Mouse (Mus musculus) C2C12 (cell line): ENCODE measurements around the gene Mfsd4b1. TPM values are rescaled to one million over a fixed set of nuclear protein-coding genes. Genes with fewer than 3 reads are reported as not detected.

Experiments used
- H3K27me3 ChIP-seq: one replicate; pipeline ENCODE4 v1.6.1; 2011; ENCODE audit not compliant: control insufficient read depth, insufficient read depth, insufficient read length
- H3K36me3 ChIP-seq: one replicate; pipeline ENCODE4 v1.6.1; 2011; ENCODE audit not compliant: control insufficient read depth, insufficient read depth
- H3K4me3 ChIP-seq: one replicate; pipeline ENCODE4 v1.5.1; 2011; ENCODE audit warnings: mild to moderate bottlenecking, control low read depth; ENCODE audit not compliant: poor library complexity, insufficient read depth, severe bottlenecking
- H3K79me2 ChIP-seq: one replicate; pipeline ENCODE4 v1.6.1; 2011; ENCODE audit not compliant: control insufficient read depth, insufficient read depth
- H3K79me3 ChIP-seq: one replicate; pipeline ENCODE4 v1.6.1; 2011; ENCODE audit warnings: low read depth, control low read depth
- H3ac ChIP-seq: one replicate; pipeline ENCODE3; 2011; ENCODE audit warnings: low read depth; ENCODE audit not compliant: control insufficient read depth, insufficient read length
- CEBPB ChIP-seq: IDR thresholded peaks from one replicate; pipeline ENCODE4 v1.6.1; 2011; ENCODE audit warnings: low read depth, mild to moderate bottlenecking, control low read depth, moderate library complexity
- CTCF ChIP-seq: IDR thresholded peaks from one replicate; pipeline ENCODE4 v1.5.1; 2011; ENCODE audit not compliant: control insufficient read depth, insufficient read depth, insufficient read length
- FOSL1 ChIP-seq: IDR thresholded peaks from one replicate; pipeline ENCODE4 v1.8.0; 2011; ENCODE audit warnings: mild to moderate bottlenecking, low read length; ENCODE audit not compliant: poor library complexity, insufficient read depth, severe bottlenecking
- MAX ChIP-seq: IDR thresholded peaks from one replicate; pipeline ENCODE4 v1.6.1; 2011; ENCODE audit warnings: mild to moderate bottlenecking, control low read depth
- MYOD1 ChIP-seq: IDR thresholded peaks from one replicate; pipeline ENCODE4 v1.6.1; 2011; ENCODE audit warnings: low read depth; ENCODE audit not compliant: control insufficient read depth, insufficient read length
- MYOG ChIP-seq: IDR thresholded peaks from one replicate; pipeline ENCODE4 v1.6.1; 2011; ENCODE audit not compliant: control insufficient read depth, insufficient read length; ENCODE audit errors: extremely low read depth
- USF1 ChIP-seq: IDR thresholded peaks from one replicate; pipeline ENCODE4 v1.6.1; 2011; ENCODE audit warnings: low read depth, mild to moderate bottlenecking, control low read depth, moderate library complexity
- polyA plus RNA-seq: library from polyadenylated mRNA; unstranded; fragments of >200 nt; fragmentation: generic; extraction: Trizol; gene quantifications from one replicate; pipeline ENCODE4 v1.2.1, GENCODE M21; 2012; ENCODE audit warnings: missing spikeins

The Mfsd4b1 gene
- polyA plus RNA-seq, 1 experiment = not detected

- no peak for TF ChIP-seq FOSL1
- no peak for TF ChIP-seq CTCF
- TF ChIP-seq MYOG = no peak
- no peak for TF ChIP-seq CEBPB
- TF ChIP-seq MAX = no peak
- no peak for TF ChIP-seq USF1
- no peak for TF ChIP-seq MYOD1
Observed at GRCm38 (mm10) chr10:39991155-39991554, 33.9 kb downstream of the Mfsd4b1 start.

GRCm38 (mm10) chr10:39986466-39986865, 38.6 kb downstream of the Mfsd4b1 start, which contains the start of gene Mfsd4b5:
TSS of gene Mfsd4b5 (minus strand) at chr10:39986646.
- Histone ChIP-seq H3K79me2 (no peaks in the 10 kb centered on the region), H3ac (no peak within 1 kb of the TSS), H3K27me3 (peaks cover 4% of the 10 kb centered on the region), H3K79me3 (no peaks in the 10 kb centered on the region), H3K4me3 (no peak within 1 kb of the TSS), H3K36me3 (no peaks in the 10 kb centered on the region)
- TF ChIP-seq CTCF (no peak), CEBPB (no peak), USF1 (no peak), MAX (no peak), MYOG (no peak), FOSL1 (no peak), MYOD1 (no peak)

More at GRCm38 (mm10) chr10:39991155-39991554, 33.9 kb downstream of the Mfsd4b1 start:
- H3K79me3 ChIP-seq = no peaks in the 10 kb centered on the region
- H3ac ChIP-seq = no peak overlapping the region
- no peaks in the 10 kb centered on the region for H3K36me3 ChIP-seq
- no peaks in the 10 kb centered on the region for H3K79me2 ChIP-seq
- no peak overlapping the region for H3K4me3 ChIP-seq
- H3K27me3 ChIP-seq = peaks cover 4% of the 10 kb centered on the region

- Histone ChIP-seq H3K27me3 (peaks cover 4% of the 10 kb centered on the region), H3K79me2 (no peaks in the 10 kb centered on the region), H3K36me3 (no peaks in the 10 kb centered on the region), H3K79me3 (no peaks in the 10 kb centered on the region), H3ac (no peak overlapping the region), H3K4me3 (no peak overlapping the region)
- TF ChIP-seq FOSL1 (no peak), CEBPB (no peak), CTCF (no peak), MAX (no peak), MYOD1 (no peak), MYOG (no peak), USF1 (no peak)
Observed at GRCm38 (mm10) chr10:39982604-39983003, 42.5 kb downstream of the Mfsd4b1 start.

- H3ac ChIP-seq = no peak overlapping the region
- no peaks in the 10 kb centered on the region for H3K36me3 ChIP-seq
- H3K79me2 ChIP-seq = no peaks in the 10 kb centered on the region
- TF ChIP-seq CTCF = no peak
- no peak for TF ChIP-seq MYOG
- TF ChIP-seq MAX = no peak
- no peak for TF ChIP-seq MYOD1
- TF ChIP-seq FOSL1 = no peak
- TF ChIP-seq USF1 = no peak
- TF ChIP-seq CEBPB = no peak
- H3K27me3 ChIP-seq = no peaks in the 10 kb centered on the region
- H3K79me3 ChIP-seq = no peaks in the 10 kb centered on the region
- H3K4me3 ChIP-seq = no peak overlapping the region
Observed at GRCm38 (mm10) chr10:39978231-39978630, 46.8 kb downstream of the Mfsd4b1 start.

GRCm38 (mm10) chr10:39977346-39977745, 47.7 kb downstream of the Mfsd4b1 start:
- no peaks in the 10 kb centered on the region for H3K79me3 ChIP-seq
- H3K27me3 ChIP-seq = no peaks in the 10 kb centered on the region
- H3K36me3 ChIP-seq = no peaks in the 10 kb centered on the region
- no peaks in the 10 kb centered on the region for H3K79me2 ChIP-seq
- H3K4me3 ChIP-seq = no peak overlapping the region
- H3ac ChIP-seq = no peak overlapping the region
- TF ChIP-seq USF1 (no peak), MYOD1 (no peak), MYOG (no peak), MAX (no peak), CTCF (no peak), CEBPB (no peak), FOSL1 (no peak)

GRCm38 (mm10) chr10:39975771-39976170, 49.3 kb downstream of the Mfsd4b1 start:
- Histone ChIP-seq H3K4me3 (no peak overlapping the region), H3K27me3 (no peaks in the 10 kb centered on the region), H3K79me3 (no peaks in the 10 kb centered on the region), H3K79me2 (no peaks in the 10 kb centered on the region), H3K36me3 (no peaks in the 10 kb centered on the region), H3ac (no peak overlapping the region)
- TF ChIP-seq USF1 (no peak), MYOG (no peak), CEBPB (no peak), MYOD1 (no peak), MAX (no peak), FOSL1 (no peak), CTCF (no peak)
